Mouse (Mus musculus) small intestine, adult 2 months (tissue): Measurements from ENCODE around the gene Mkln1.

Experiments
- CTCF ChIP-seq: fragments of 200-500 bp; IDR thresholded peaks from 2 replicates; pipeline ENCODE4 v1.5.1; 2012; ENCODE audit warnings: low read depth, mild to moderate bottlenecking, control low read depth, inconsistent platforms, low read length, moderate library complexity, mixed read lengths; ENCODE audit not compliant: insufficient replicate concordance, insufficient read length; ENCODE audit errors: extremely low read depth
- POLR2A ChIP-seq: fragments of 200-500 bp; IDR thresholded peaks from 2 replicates; pipeline ENCODE4 v1.6.1; 2012; ENCODE audit warnings: low read depth, mild to moderate bottlenecking, control low read depth, inconsistent platforms, low read length, moderate library complexity

DNA sequence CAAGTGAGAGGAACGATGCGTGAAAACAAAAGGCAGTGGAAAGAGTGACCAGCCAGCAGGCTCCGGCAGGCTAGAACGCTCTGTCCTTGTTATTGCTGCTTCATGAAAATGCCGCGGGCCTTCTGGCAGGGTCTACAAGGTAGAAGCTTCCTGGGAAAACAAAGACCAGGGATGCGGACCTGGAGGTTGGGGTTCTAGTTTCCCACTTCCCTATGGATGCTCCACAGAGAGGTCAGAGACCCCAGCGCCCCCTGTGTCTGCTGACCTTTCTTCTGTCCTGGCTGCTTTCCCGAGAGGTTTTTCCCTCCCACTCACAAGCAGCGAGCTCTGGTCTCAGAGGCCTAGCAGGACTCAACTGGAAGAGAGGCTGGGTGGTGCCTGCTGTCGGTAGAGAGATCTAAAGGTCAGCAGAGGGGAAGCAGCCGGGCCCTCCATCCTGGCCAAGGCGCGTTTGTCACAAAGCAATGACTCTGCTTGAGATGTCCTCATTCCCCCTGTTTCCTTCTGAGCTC is 27.9 kb upstream of the Mkln1 start:
- TF ChIP-seq POLR2A (no peak), CTCF (no peak)
